In the genomic region with DNA sequence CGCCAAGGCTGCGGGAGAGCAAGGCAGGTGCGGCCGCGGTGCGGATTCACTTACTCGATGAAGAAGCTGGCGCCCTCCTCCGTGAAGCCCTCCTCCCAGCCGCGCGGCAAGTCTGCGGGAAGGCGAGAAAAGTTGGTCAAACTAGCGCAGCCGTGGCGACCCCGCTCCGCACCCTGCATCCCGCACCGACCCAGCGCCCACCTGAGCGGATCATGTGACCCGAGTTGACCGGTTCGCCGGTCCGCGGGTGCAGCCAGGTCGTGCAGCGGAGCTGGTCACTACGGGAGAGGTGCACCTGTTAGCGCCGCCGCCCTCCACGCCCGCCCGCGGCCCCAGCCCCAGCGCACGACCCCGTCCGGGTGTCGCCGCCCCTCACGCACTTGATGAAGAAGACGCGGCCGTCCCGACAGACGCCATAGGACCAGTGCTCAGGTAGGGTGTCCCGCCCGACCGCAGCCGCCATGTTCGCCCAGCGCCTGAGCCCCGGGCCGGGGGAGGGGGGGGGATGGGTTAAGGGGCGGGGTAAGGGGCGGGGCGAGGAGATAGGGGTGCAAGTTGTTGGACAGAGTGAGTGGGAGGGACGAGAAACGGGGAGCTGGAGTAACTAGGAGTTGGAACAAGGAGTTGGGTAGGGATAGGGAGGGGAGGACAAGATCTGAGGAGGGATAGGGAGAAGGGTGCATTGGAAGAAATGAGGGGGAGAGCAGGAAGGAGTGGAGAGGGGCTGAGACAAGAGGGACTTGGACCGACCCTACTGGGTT, we compare ENCODE assay signal across 8 mouse cellular contexts. TPM values are rescaled to one million over a fixed set of nuclear protein-coding genes. Genes with fewer than 3 reads are reported as not detected.
DNase-seq lines count a peak whose midpoint lies in the region; ATAC-seq and TF ChIP-seq lines count a peak whose summit lies in the region.

Gene Plekha7, minus strand, starts transcription at position 506 of the 761 bp plus-strand sequence.

- intact Hi-C loops in left cerebral cortex, postnatal 36 days (cut with DNase I): loop anchor here (5.0 kb wide), 1 partner anchor 46 kb away; no protein-coding TSS in a partner anchor

- in situ Hi-C loops in ES-E14 (cut with MboI; ENCODE audit: low sequenced_read_pairs in 2 of 2, unreplicated experiment in 2 of 2): no loop called here

- peak; percentile 80 for DNase-seq in ES-E14 (ENCODE audit: low read depth, low spot score)
- DNase-seq in adrenal gland, postnatal 25 days: peak; percentile 68
- DNase-seq in left cerebral cortex, postnatal 36 days (ENCODE audit: low spot score in 2 of 2): no peak
- DNase-seq in mesoderm, embryonic 11.5 days (ENCODE audit: low read depth, low spot score): peak; percentile 61
- peak; percentile 23 to 27 for DNase-seq in spleen, postnatal 36 days (ENCODE audit: low spot score in 2 of 2)
- DNase-seq in right cerebral cortex, postnatal 36 days (ENCODE audit: low spot score in 2 of 2): no peak

- no peaks in the 10 kb centered on the region; the same call in 1 of the 2 replicates for H3K36me3 ChIP-seq in ES-E14 (ENCODE audit: control insufficient read depth, insufficient read depth, low read length, poor library complexity, severe bottlenecking)
- no peaks in the 10 kb centered on the region for H3K36me3 ChIP-seq in embryonic facial prominence, embryonic 15.5 days
- H3K36me3 ChIP-seq in hindbrain, embryonic 15.5 days: no peaks in the 10 kb centered on the region

- peak within 1 kb of the TSS; percentile 95 for H3K9ac ChIP-seq in ES-E14 (ENCODE audit: insufficient read depth, low read depth, low read length, poor library complexity, severe bottlenecking)
- peak within 1 kb of the TSS; percentile 9 for H3K9ac ChIP-seq in embryonic facial prominence, embryonic 15.5 days
- H3K9ac ChIP-seq in hindbrain, embryonic 15.5 days: peak within 1 kb of the TSS; percentile 42

- peak within 1 kb of the TSS; percentile 89 to 98 for H3K4me3 ChIP-seq in ES-E14 (ENCODE audit: insufficient read depth in 1 of 2, low read depth in 1 of 2, low read length in 2 of 2, poor library complexity in 1 of 2, severe bottlenecking in 1 of 2)
- H3K4me3 ChIP-seq in embryonic facial prominence, embryonic 15.5 days (replicated peaks): peak within 1 kb of the TSS; percentile 66
- peak within 1 kb of the TSS; percentile 75 for H3K4me3 ChIP-seq in hindbrain, embryonic 15.5 days

- H3K4me1 ChIP-seq in ES-E14 (ENCODE audit: control insufficient read depth in 2 of 2, insufficient read depth in 2 of 2, low read length in 2 of 2, poor library complexity in 1 of 2): peaks cover 4 to 14% of the 10 kb centered on the region in 2 experiments; a peak in 3 of 4 replicates
- H3K4me1 ChIP-seq in embryonic facial prominence, embryonic 15.5 days: peaks cover 31% of the 10 kb centered on the region
- H3K4me1 ChIP-seq in hindbrain, embryonic 15.5 days (replicated peaks): peaks cover 26% of the 10 kb centered on the region

- no peaks in the 10 kb centered on the region for H3K9me3 ChIP-seq in ES-E14 (ENCODE audit: control insufficient read depth, insufficient read depth, low read depth, low read length)
- no peaks in the 10 kb centered on the region for H3K9me3 ChIP-seq in embryonic facial prominence, embryonic 15.5 days (replicated peaks)
- H3K9me3 ChIP-seq in hindbrain, embryonic 15.5 days: no peaks in the 10 kb centered on the region

- ATAC-seq in embryonic facial prominence, embryonic 15.5 days (ENCODE audit: insufficient number of reproducible peaks, low FRiP score, low TSS enrichment, low read depth): peak; percentile 75
- peak; percentile 65; the same call in 1 of the 2 replicates for ATAC-seq in hindbrain, embryonic 15.5 days (ENCODE audit: low FRiP score, low read depth)

- H3K27ac ChIP-seq in ES-E14 (ENCODE audit: insufficient read depth, low read depth, low read length, poor library complexity, severe bottlenecking): peak within 1 kb of the TSS; percentile 98
- peak within 1 kb of the TSS; percentile 65 for H3K27ac ChIP-seq in embryonic facial prominence, embryonic 15.5 days (replicated peaks)
- H3K27ac ChIP-seq in hindbrain, embryonic 15.5 days (replicated peaks): peak within 1 kb of the TSS; percentile 62

- peaks cover 18% of the 10 kb centered on the region for H3K27me3 ChIP-seq in embryonic facial prominence, embryonic 15.5 days
- H3K27me3 ChIP-seq in hindbrain, embryonic 15.5 days: peaks cover 18% of the 10 kb centered on the region; the same call in 1 of the 2 replicates

- WGBS in embryonic facial prominence, embryonic 15.5 days: under 1% methylated on average over 64 of the region's 65 CpGs
- whole genome bisulfite sequencing in hindbrain, embryonic 15.5 days: under 1% methylated on average over 54 of the region's 65 CpGs

- H3K4me2 ChIP-seq in embryonic facial prominence, embryonic 15.5 days (replicated peaks): peak within 1 kb of the TSS; percentile 100
- H3K4me2 ChIP-seq in hindbrain, embryonic 15.5 days: peak within 1 kb of the TSS; percentile 100

TF ChIP-seq in ES-E14, 5 proteins besides CTCF, POLR2A, EP300 and RAD21:
- TF ChIP-seq MAFK (IDR thresholded peaks at IDR 0.05; ENCODE audit: insufficient read depth, low read depth, low read length): no peak
- no peak for TF ChIP-seq ZNF384 (IDR thresholded peaks at IDR 0.05; ENCODE audit: low read depth, low read length)
- TF ChIP-seq ZC3H11A (IDR thresholded peaks at IDR 0.05; ENCODE audit: borderline replicate concordance, low read depth, low read length): no peak
- no peak for TF ChIP-seq HCFC1 (IDR thresholded peaks at IDR 0.05; ENCODE audit: borderline replicate concordance, insufficient read depth, low read length)
- TF ChIP-seq CHD2 (IDR thresholded peaks at IDR 0.05; ENCODE audit: low read depth, low read length): no peak

RNA-seq across cellular contexts. Expression of gene Plekha7, which starts in this region (rescaled TPM):
- total RNA-seq in ES-E14 (2012; rRNA removed): 38.0 and 56.4 TPM in 2 replicates
- total RNA-seq in adrenal gland, postnatal 25 days (2021): 16.9 and 28.0 TPM in 2 replicates
- 15.4 and 16.1 TPM in 2 replicates for polyA plus RNA-seq in embryonic facial prominence, embryonic 15.5 days (2015; fragmentation: Nextera tagmentation; extraction: Ambion mirVana)
- polyA plus RNA-seq in hindbrain, embryonic 15.5 days (2015; fragmentation: Nextera tagmentation; extraction: Ambion mirVana): 9.4 and 10.3 TPM in 2 replicates
- 10 to 100 TPM; 22.0 to 24.8 TPM for total RNA-seq in left cerebral cortex, postnatal 36 days (2021)

Comparison
In these comparisons a context has a peak if more than half of its experiments do, and no peak if none do; other contexts are left out.
1. DNase-seq: peak in ES-E14 (single experiment), adrenal gland, postnatal 25 days (single experiment), mesoderm, embryonic 11.5 days (single experiment) and spleen, postnatal 36 days (2 of 2); none in left cerebral cortex, postnatal 36 days (0 of 2) and right cerebral cortex, postnatal 36 days (0 of 2).
2. H3K9ac ChIP-seq: peak in every context shown above with its lines; median percentile 95 in ES-E14; 42 in hindbrain, embryonic 15.5 days; 9 in embryonic facial prominence, embryonic 15.5 days.
3. Peak in every context shown above with its lines, with median percentiles within 50 percentile points of each other: H3K27ac ChIP-seq and H3K4me3 ChIP-seq.